Mouse (Mus musculus): ENCODE measurements around the gene Vwc2. TPM values are rescaled to one million over a fixed set of nuclear protein-coding genes. Genes with fewer than 3 reads are reported as not detected.

The Vwc2 gene
- polyA plus RNA-seq (2017; shearing (Covaris generic)): not detected

GRCm38 (mm10) chr11:11113576-11114233, at the start of gene Vwc2:
Gene Vwc2, plus strand, starts transcription at chr11:11114223.

